In the genomic region with DNA sequence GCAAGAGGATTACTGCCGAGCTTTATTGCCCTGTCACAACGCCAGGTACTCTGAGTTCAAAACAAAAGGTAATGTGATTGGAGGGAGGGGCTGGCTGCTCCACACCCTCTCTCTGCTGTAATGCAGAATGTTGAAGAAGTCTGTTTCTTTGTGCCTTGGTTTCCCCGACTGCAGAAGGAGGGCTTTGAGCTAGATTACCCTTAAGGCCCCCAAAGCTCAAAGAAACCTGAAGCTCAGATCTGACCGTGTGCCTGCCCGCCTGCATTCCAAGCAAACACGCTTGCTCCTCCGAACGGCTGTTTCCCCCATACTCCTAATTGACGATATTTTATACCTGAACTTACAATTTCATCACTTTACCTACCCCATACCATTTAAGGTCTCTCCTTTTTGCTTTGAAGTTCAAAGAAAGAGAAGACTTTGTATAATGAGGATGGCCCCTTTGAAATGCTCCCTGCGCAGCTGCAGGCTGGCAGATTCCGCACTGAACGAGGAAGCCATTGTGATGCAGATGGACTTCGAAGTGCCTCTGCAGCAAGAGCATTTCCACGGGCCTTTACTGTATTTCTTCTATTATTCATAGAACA, we compare ENCODE assay signal across 7 mouse cellular contexts.
DNase-seq lines count a peak whose midpoint lies in the region; ATAC-seq and TF ChIP-seq lines count a peak whose summit lies in the region.

No protein-coding gene starts in this region.

- no peaks in the 10 kb centered on the region for H3K36me3 ChIP-seq in liver, embryonic 12.5 days
- no peaks in the 10 kb centered on the region for H3K36me3 ChIP-seq in limb, embryonic 11.5 days (ENCODE audit: control insufficient read depth, insufficient read depth, low read length)
- H3K36me3 ChIP-seq in stomach, postnatal 0 days (ENCODE audit: control insufficient read depth, insufficient read depth, low read length), result no peaks in the 10 kb centered on the region

- no peak for TF ChIP-seq EP300 in stomach, postnatal 0 days (optimal IDR thresholded peaks at IDR 0.05)

- H3K27me3 ChIP-seq in liver, embryonic 12.5 days (replicated peaks), result no peaks in the 10 kb centered on the region
- H3K27me3 ChIP-seq in limb, embryonic 11.5 days (ENCODE audit: control insufficient read depth, insufficient read depth, low read length), result no peaks in the 10 kb centered on the region
- H3K27me3 ChIP-seq in stomach, postnatal 0 days (ENCODE audit: control insufficient read depth, insufficient read depth, low read length), result no peaks in the 10 kb centered on the region

- WGBS in liver, embryonic 12.5 days (ENCODE audit: insufficient replicate concordance), result 7% methylated on average over 14 of the region's 14 CpGs
- 2% methylated on average over 14 of the region's 14 CpGs for WGBS in limb, embryonic 11.5 days
- WGBS in stomach, postnatal 0 days, result 8% methylated on average over 14 of the region's 14 CpGs

- H3K4me2 ChIP-seq in liver, embryonic 12.5 days, result peak overlapping the region; percentile 35
- H3K4me2 ChIP-seq in limb, embryonic 11.5 days (ENCODE audit: low read depth, severe bottlenecking), result peak overlapping the region; percentile 55
- H3K4me2 ChIP-seq in stomach, postnatal 0 days (replicated peaks; ENCODE audit: low read depth), result peak overlapping the region; percentile 49

- TF ChIP-seq CTCF in stomach, postnatal 0 days (IDR thresholded peaks at IDR 0.05; ENCODE audit: low read depth), result no peak

- H3K4me3 ChIP-seq in liver, embryonic 12.5 days, result no peak overlapping the region
- peak overlapping the region; percentile 20 for H3K4me3 ChIP-seq in limb, embryonic 11.5 days (ENCODE audit: low read depth, low read length)
- H3K4me3 ChIP-seq in stomach, postnatal 0 days (ENCODE audit: low read depth, low read length), result peak overlapping the region; percentile 26

- no peaks in the 10 kb centered on the region for H3K9me3 ChIP-seq in liver, embryonic 12.5 days (replicated peaks)
- H3K9me3 ChIP-seq in limb, embryonic 11.5 days (ENCODE audit: control insufficient read depth, low read length), result no peaks in the 10 kb centered on the region
- H3K9me3 ChIP-seq in stomach, postnatal 0 days (ENCODE audit: control insufficient read depth, low read length), result no peaks in the 10 kb centered on the region

- no peaks in the 10 kb centered on the region for H3K4me1 ChIP-seq in liver, embryonic 12.5 days
- no peaks in the 10 kb centered on the region for H3K4me1 ChIP-seq in limb, embryonic 11.5 days (ENCODE audit: control insufficient read depth, insufficient read depth, low read length)
- H3K4me1 ChIP-seq in stomach, postnatal 0 days (replicated peaks; ENCODE audit: control insufficient read depth, insufficient read depth), result no peaks in the 10 kb centered on the region

- no peak for ATAC-seq in liver, embryonic 12.5 days
- no peak for ATAC-seq in limb, embryonic 11.5 days (ENCODE audit: insufficient number of reproducible peaks, low FRiP score, low TSS enrichment, low read depth)
- no peak for ATAC-seq in stomach, postnatal 0 days (ENCODE audit: low FRiP score, low TSS enrichment)

- H3K9ac ChIP-seq in liver, embryonic 12.5 days, result no peak overlapping the region
- 0 out of 2 replicates have a peak overlapping the region, but pooled peaks have one; percentile 12 for H3K9ac ChIP-seq in limb, embryonic 11.5 days (ENCODE audit: low read length)
- 0 out of 2 replicates have a peak overlapping the region, but pooled peaks have one; percentile 0 for H3K9ac ChIP-seq in stomach, postnatal 0 days (ENCODE audit: low read length)

- DNase-seq in liver, result no peak
- DNase-seq in fat pad, adult 2 months (ENCODE audit: extremely low read depth, low read depth, low spot score), result peak; percentile 40
- peak; percentile 56 for DNase-seq in limb, embryonic 11.5 days (ENCODE audit: low spot score)
- DNase-seq in stomach, postnatal 0 days (ENCODE audit: low spot score), result no peak
- DNase-seq in thymus, postnatal 25 days, result no peak
- no peak for DNase-seq in urinary bladder, adult 2 months (ENCODE audit: low spot score)

- no peak overlapping the region for H3K27ac ChIP-seq in liver, embryonic 12.5 days
- H3K27ac ChIP-seq in limb, embryonic 11.5 days (replicated peaks; ENCODE audit: low read depth, low read length), result no peak overlapping the region
- H3K27ac ChIP-seq in stomach, postnatal 0 days (replicated peaks), result no peak overlapping the region

Comparison
In these comparisons a context has a peak if more than half of its experiments do, and no peak if none do; other contexts are left out.
1. DNase-seq: peak in fat pad, adult 2 months (single experiment) and limb, embryonic 11.5 days (single experiment); none in liver (single experiment), stomach, postnatal 0 days (single experiment), thymus, postnatal 25 days (single experiment) and urinary bladder, adult 2 months (single experiment).
2. Peak in every context shown above with its lines, with median percentiles within 50 percentile points of each other: H3K4me2 ChIP-seq.